Comparison of ENCODE assay signal across 9 mouse cellular contexts in genomic region chr9:113528586-113528985, GRCm38 (mm10).
DNase-seq lines count a peak whose midpoint lies in the region; ATAC-seq and TF ChIP-seq lines count a peak whose summit lies in the region.
"Had no signal": no experiment of that assay in that cellular context is flagged by ENCODE, and none has a peak within 500 bp of the region (broad histone marks: within the 10 kb centered on the region; RNA-seq: fewer than 3 reads in every experiment).

No protein-coding gene starts in this region.

- ATAC-seq in Patski, result no peak
- no peak for ATAC-seq in liver, embryonic 14.5 days (ENCODE audit: insufficient read depth)

- H3K4me3 ChIP-seq in liver, embryonic 14.5 days (ENCODE audit: insufficient read depth in 1 of 2, low read depth in 2 of 2, low read length in 2 of 2), result no peak overlapping the region
- H3K4me3 ChIP-seq: megakaryocyte, embryonic 14.5 days had no signal

- no peaks in the 10 kb centered on the region for H3K4me1 ChIP-seq in liver, embryonic 14.5 days (replicated peaks; ENCODE audit: control insufficient read depth in 2 of 2, insufficient read depth in 2 of 2, low read length in 1 of 2)
- H3K4me1 ChIP-seq: megakaryocyte, embryonic 14.5 days had no signal

- POLR2A ChIA-PET in Patski (lab: Charles Lee), result no interaction called here

- no peak overlapping the region for H3K4me2 ChIP-seq in liver, embryonic 14.5 days (ENCODE audit: low read depth)

- H3K36me3 ChIP-seq in liver, embryonic 14.5 days (replicated peaks; ENCODE audit: control insufficient read depth, insufficient read depth, low read depth), result no peaks in the 10 kb centered on the region

- DNase-seq in cerebellum, adult 11 months, result peak; percentile 18
- no peak for DNase-seq in cerebellum, adult 9-11 months
- DNase-seq in left cerebral cortex, adult 18-20 months (ENCODE audit: low spot score in 2 of 2), result peak; percentile 44 to 67
- DNase-seq in left cerebral cortex, adult 11 months (ENCODE audit: low spot score), result no peak
- no peak for DNase-seq in Patski (ENCODE audit: low read depth, low spot score)
- DNase-seq in embryo, embryonic 10 days (ENCODE audit: low spot score), result peak; percentile 75
- DNase-seq in liver, embryonic 14.5 days (ENCODE audit: low read depth in 3 of 3, low spot score in 3 of 3), result peak in 2 of 3 experiments; percentile 1 to 2
- DNase-seq in frontal cortex, postnatal 10 days (ENCODE audit: low spot score in 2 of 2), result no peak

- WGBS in liver, embryonic 14.5 days (ENCODE audit: insufficient replicate concordance), result 69% methylated on average over 2 of the region's 2 CpGs

- TF ChIP-seq EP300 in liver, embryonic 14.5 days (IDR thresholded peaks at IDR 0.05; ENCODE audit: low read depth), result no peak

- H3K27ac ChIP-seq in liver, embryonic 14.5 days, result no peak overlapping the region

- in situ Hi-C loops in Patski (cut with MboI; ENCODE audit: low pct_unique_long_range_greater_than_20kb), result loop anchor here (10.0 kb wide), 1 partner anchor 106 kb away; no protein-coding TSS in a partner anchor

- H3K27me3 ChIP-seq in Patski, result no peaks in the 10 kb centered on the region
- H3K27me3 ChIP-seq in liver, embryonic 14.5 days (ENCODE audit: control insufficient read depth, insufficient read depth, low read length), result no peaks in the 10 kb centered on the region
- H3K27me3 ChIP-seq: megakaryocyte, embryonic 14.5 days had no signal

- peak; percentile 81 for TF ChIP-seq CTCF in Patski (IDR thresholded peaks at IDR 0.05)
- TF ChIP-seq CTCF in liver, embryonic 14.5 days (IDR thresholded peaks at IDR 0.05; ENCODE audit: low read depth), result peak; percentile 55

- H3K9me3 ChIP-seq in liver, embryonic 14.5 days (ENCODE audit: control insufficient read depth, low read length), result no peaks in the 10 kb centered on the region

- H3K9ac ChIP-seq in liver, embryonic 14.5 days (replicated peaks), result no peak overlapping the region

- CTCF ChIA-PET in Patski (lab: Charles Lee), result interaction anchor here (1.0 to 1.3 kb wide), 3 partner anchors 27 to 70 kb away, joined by 3 read pairs; no protein-coding TSS in a partner anchor

Comparison
In these comparisons a context has a peak if more than half of its experiments do, and no peak if none do; other contexts are left out.
1. DNase-seq: peak in cerebellum, adult 11 months (single experiment), left cerebral cortex, adult 18-20 months (2 of 2), embryo, embryonic 10 days (single experiment) and liver, embryonic 14.5 days (2 of 3); none in cerebellum, adult 9-11 months (single experiment), left cerebral cortex, adult 11 months (single experiment), Patski (single experiment) and frontal cortex, postnatal 10 days (0 of 2).